Mouse (Mus musculus) cerebellum, adult 2 months (tissue): ENCODE data around the gene Ckap2l. TPM values are rescaled to one million over a fixed set of nuclear protein-coding genes. Genes with fewer than 3 reads are reported as not detected.

Experiments used
- DNase-seq, 2 experiments: peaks; one replicate each; pipeline ENCODE4 v3.0.0; 2021
- H3K27ac ChIP-seq: fragments of 200-500 bp; 2 replicates; pipeline ENCODE4 v1.5.1; 2012; ENCODE audit warnings: low read length, control low read depth, inconsistent platforms; ENCODE audit not compliant: insufficient read depth
- H3K27me3 ChIP-seq: fragments of 200-500 bp; 2 replicates; pipeline ENCODE4 v1.6.1; 2012; ENCODE audit warnings: inconsistent platforms, mild to moderate bottlenecking, low read length, moderate library complexity; ENCODE audit not compliant: control insufficient read depth, insufficient read depth
- H3K4me1 ChIP-seq: fragments of 200-500 bp; 2 replicates; pipeline ENCODE4 v1.6.1; 2011; ENCODE audit warnings: low read length; ENCODE audit not compliant: control insufficient read depth, insufficient read depth
- H3K4me3 ChIP-seq: fragments of 200-500 bp; replicated peaks from 2 replicates; pipeline ENCODE3; 2011; ENCODE audit warnings: mild to moderate bottlenecking, low read depth, low read length, control low read depth; ENCODE audit not compliant: insufficient read depth
- CTCF ChIP-seq: fragments of 200-500 bp; IDR thresholded peaks from 2 replicates; pipeline ENCODE4 v1.5.1; 2011; ENCODE audit warnings: low read depth, mild to moderate bottlenecking, control low read depth, low read length, moderate library complexity, borderline replicate concordance; ENCODE audit not compliant: insufficient read depth
- POLR2A ChIP-seq: fragments of 200-500 bp; IDR thresholded peaks from 2 replicates; pipeline ENCODE4 v1.6.1; 2011; ENCODE audit warnings: low read length, control low read depth, borderline replicate concordance; ENCODE audit not compliant: insufficient read depth
- WGBS: fragments of 180-500 bp; shearing (Covaris S2); methylation state at CpG from one replicate; pipeline ENCODE4 v1.1.7; 2018; 5-methylcytosine and 5-hydroxymethylcytosine counted together
- polyA plus RNA-seq: library from polyadenylated mRNA; depleted of rRNA; stranded (reverse); fragments of >200 nt; gene quantifications from 2 replicates; pipeline ENCODE4 v1.2.3, GENCODE M21; 2012

The Ckap2l gene
- polyA plus RNA-seq, 1 experiment = 0.18 TPM

DNA sequence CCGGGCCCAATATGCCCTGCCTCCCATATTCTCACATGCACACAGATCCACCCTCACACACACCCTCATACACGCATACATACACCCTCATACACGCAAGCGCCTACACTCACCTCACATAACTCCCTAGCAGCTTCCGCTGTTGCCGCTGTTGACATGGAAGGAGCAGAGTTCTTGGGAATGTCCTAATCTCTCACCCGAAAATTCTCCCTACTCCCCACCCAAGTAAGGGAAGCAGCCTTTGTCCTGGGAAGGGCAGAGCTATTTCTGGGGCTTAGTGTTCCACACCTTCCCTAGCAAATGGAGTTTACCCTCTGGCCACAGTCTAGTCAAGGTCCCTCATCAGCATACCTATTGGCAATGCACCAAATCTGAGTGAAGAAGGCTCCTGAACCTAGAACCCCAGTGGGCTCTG, 49.3 kb downstream of the Ckap2l start:
- 89% methylated on average over 7 of the region's 7 CpGs for WGBS
- no peak for TF ChIP-seq CTCF
- TF ChIP-seq POLR2A = no peak
- no peaks in the 10 kb centered on the region; the same call in 1 of the 2 replicates for H3K4me1 ChIP-seq
- no peak overlapping the region for H3K27ac ChIP-seq
- DNase-seq = no peak
- H3K27me3 ChIP-seq = no peaks in the 10 kb centered on the region
- no peak overlapping the region for H3K4me3 ChIP-seq

DNA sequence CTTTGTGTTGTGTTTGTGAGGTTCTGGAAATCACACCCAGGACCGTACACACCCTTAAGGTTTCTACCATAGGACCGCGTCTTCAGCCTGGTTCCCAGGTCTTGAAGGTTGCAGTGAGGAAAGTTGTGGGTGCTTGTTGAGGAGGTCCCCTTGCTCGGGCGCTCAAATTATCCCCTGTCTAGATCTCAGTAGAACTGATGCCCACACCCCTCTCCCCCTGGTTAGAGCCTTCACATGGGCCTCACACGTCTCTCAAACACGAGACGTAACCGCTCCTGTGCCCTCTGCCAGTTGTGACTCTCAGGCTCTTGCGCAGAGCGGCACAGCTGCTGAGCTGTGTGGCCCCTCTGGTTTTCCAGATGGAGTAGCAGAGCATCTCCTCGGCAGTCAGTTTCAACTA, 50.1 kb downstream of the Ckap2l start:
- 92% methylated on average over 12 of the region's 12 CpGs for WGBS
- no peak for DNase-seq
- TF ChIP-seq POLR2A (no peak), CTCF (no peak)

GRCm38 (mm10) chr2:129246436-129246835, 50.6 kb downstream of the Ckap2l start:
- Histone ChIP-seq H3K27ac (no peak overlapping the region), H3K4me3 (no peak overlapping the region), H3K27me3 (no peaks in the 10 kb centered on the region), H3K4me1 (no peaks in the 10 kb centered on the region; the same call in 1 of the 2 replicates)
- DNase-seq = no peak
- 85% methylated on average over 7 of the region's 7 CpGs for WGBS
- TF ChIP-seq CTCF (no peak), POLR2A (no peak)

More for the DNA sequence above, 50.1 kb downstream of the Ckap2l start:
- Histone ChIP-seq H3K27ac (no peak overlapping the region), H3K4me1 (no peaks in the 10 kb centered on the region; the same call in 1 of the 2 replicates), H3K4me3 (no peak overlapping the region), H3K27me3 (no peaks in the 10 kb centered on the region)

- H3K27ac ChIP-seq = no peak overlapping the region
- TF ChIP-seq CTCF = no peak
- no peak for TF ChIP-seq POLR2A
- no peaks in the 10 kb centered on the region for H3K27me3 ChIP-seq
- H3K4me1 ChIP-seq = no peaks in the 10 kb centered on the region; the same call in 1 of the 2 replicates
- DNase-seq = no peak
- WGBS = 65% methylated on average over 5 of the region's 5 CpGs
- H3K4me3 ChIP-seq = no peak overlapping the region
These were observed 51.4 kb downstream of the Ckap2l start for GRCm38 (mm10) chr2:129245618-129246017.

DNA sequence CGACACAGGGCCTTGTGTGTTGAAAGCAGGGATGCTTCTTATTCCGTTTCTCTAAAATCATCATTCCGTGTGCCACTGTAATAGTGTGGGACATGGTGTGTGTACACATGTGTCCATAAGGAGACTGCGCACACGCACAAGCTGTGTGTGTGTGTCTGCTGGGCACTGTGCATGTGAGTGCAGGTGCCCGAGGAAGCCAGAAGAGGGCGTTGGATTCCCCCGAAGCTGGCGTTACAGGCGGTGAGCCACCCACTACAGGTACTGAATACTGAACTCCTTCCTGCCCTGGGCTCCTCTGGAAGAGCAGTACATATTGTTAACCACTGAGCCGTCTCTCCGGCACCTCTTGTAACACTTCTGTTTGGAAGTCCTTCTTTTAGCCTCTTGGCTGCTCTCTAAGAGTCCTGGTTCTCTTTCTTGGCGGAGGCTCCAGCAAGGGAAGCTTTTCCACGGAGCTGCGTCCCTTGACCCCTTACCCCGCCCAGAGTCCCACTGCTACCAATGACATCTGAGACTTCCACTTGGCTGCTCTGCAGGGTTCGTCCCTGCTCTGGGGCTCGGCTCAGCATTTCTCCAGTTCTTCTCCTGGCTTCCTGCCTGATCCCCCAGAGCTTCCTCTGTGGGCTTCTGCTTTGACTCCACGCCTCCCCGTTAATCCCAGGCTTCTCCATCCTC, 52.4 kb downstream of the Ckap2l start:
- WGBS = 70% methylated on average over 20 of the region's 20 CpGs
- no peak for TF ChIP-seq POLR2A
- TF ChIP-seq CTCF = no peak
- no peaks in the 10 kb centered on the region for H3K27me3 ChIP-seq
- H3K27ac ChIP-seq = 0 out of 2 replicates have a peak overlapping the region, but pooled peaks have one; percentile 4
- peak in 1 of 2 experiments; percentile 21 for DNase-seq
- H3K4me3 ChIP-seq = no peak overlapping the region
- H3K4me1 ChIP-seq = no peaks in the 10 kb centered on the region; the same call in 1 of the 2 replicates

DNA sequence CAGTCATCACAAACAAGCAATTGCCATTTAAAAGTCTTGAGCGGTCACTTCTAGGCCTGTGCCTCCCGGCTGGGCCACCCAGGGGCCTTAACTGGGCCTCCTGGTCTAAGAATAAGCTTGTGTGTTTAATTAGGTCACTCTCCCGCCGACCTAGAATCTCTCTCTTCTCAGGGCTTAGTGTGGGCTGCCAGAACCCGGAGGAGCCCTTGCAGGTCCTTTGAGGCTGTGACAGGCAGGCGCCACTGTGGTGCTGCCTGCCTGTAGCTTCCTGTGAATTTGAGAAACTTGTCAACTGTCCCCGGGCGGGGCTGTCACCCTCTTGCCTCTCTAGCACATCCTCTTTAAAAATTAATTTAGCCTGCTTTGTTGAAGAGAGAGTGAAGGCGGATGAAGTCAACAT, 53.2 kb downstream of the Ckap2l start:
- no peaks in the 10 kb centered on the region for H3K27me3 ChIP-seq
- H3K4me3 ChIP-seq = no peak overlapping the region
- WGBS = 28% methylated on average over 9 of the region's 9 CpGs
- TF ChIP-seq POLR2A (no peak), CTCF (no peak)
- H3K27ac ChIP-seq = peak overlapping the region; percentile 49; the same call in 1 of the 2 replicates
- H3K4me1 ChIP-seq = no peaks in the 10 kb centered on the region; the same call in 1 of the 2 replicates
- DNase-seq = peak; percentile 42 to 62

- no peak for DNase-seq
- Histone ChIP-seq H3K4me3 (no peak overlapping the region), H3K4me1 (no peaks in the 10 kb centered on the region; the same call in 1 of the 2 replicates), H3K27me3 (no peaks in the 10 kb centered on the region), H3K27ac (no peak overlapping the region)
- WGBS = 91% methylated on average over 4 of the region's 4 CpGs
- TF ChIP-seq POLR2A = no peak
- TF ChIP-seq CTCF = no peak
These were observed 54.0 kb downstream of the Ckap2l start for GRCm38 (mm10) chr2:129243005-129243404.

DNA sequence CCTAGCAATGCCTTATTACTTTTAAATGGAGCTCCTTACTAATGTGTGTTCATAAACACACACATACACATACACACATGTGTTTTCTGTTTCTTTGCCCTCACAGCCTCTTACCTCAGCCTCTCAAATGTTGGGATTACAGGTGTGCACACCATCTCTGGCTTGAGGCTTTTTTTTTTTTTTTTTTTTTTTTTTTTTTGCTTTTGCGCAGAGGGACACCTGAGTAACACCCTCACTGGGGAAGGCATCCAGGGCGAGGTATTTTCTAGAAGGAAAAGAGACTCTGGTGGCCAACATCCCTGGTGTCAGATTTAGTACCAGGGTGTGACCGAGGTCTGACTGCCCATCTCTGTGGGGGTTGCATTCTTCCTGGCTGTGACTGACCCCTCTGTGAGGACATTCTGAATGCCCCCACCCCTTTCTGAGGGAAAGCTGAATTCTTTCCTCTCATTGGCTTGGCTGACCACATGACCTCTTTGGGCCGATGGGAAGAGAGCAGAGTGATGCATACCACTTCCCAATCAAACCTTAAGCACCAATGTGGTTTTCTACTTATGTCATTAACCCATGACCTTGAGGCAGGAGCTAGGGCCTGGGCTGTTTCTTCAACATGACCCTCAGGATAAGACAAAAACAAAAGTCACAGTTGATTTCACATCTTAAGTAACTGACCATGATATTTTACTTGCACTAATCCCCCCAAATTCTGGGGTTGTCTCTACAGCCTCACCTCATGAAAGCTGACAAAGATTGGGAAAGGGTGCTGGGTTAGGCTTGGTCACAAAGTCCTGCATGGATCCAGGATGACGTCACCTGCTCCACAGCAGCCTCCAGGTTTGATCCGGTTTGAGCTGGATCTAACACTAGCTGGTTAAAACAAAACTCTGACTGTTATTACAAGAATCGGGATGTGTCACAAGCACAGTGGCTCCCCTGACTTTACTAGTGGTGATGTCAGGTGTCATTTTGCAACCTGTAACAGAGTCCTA, 54.9 kb downstream of the Ckap2l start:
- no peak for TF ChIP-seq CTCF
- TF ChIP-seq POLR2A = no peak
- no peak overlapping the region for H3K4me3 ChIP-seq
- H3K27ac ChIP-seq = no peak overlapping the region
- no peak for DNase-seq
- H3K4me1 ChIP-seq = no peaks in the 10 kb centered on the region; the same call in 1 of the 2 replicates
- no peaks in the 10 kb centered on the region for H3K27me3 ChIP-seq
- WGBS = 68% methylated on average over 7 of the region's 7 CpGs
